Mouse (Mus musculus) kidney, postnatal 25 days (tissue): ENCODE data around the gene Nbeal2.

Source experiments
- DNase-seq, 2 experiments: peaks; one replicate each; pipeline ENCODE4 v3.0.0; 2021; ENCODE audit warnings: mixed read lengths in 2 of 2

The Nbeal2 gene

GRCm38 (mm10) chr9:110673107-110673752 is 19.3 kb upstream of the Nbeal2 start:
- DNase-seq = peak in 1 of 2 experiments; percentile 64

GRCm38 (mm10) chr9:110672462-110673106 is 18.6 kb upstream of the Nbeal2 start:
- peak; percentile 77 to 83 for DNase-seq

GRCm38 (mm10) chr9:110669785-110670184 is 15.8 kb upstream of the Nbeal2 start:
- no peak for DNase-seq

GRCm38 (mm10) chr9:110668601-110669293 is 14.8 kb upstream of the Nbeal2 start:
- DNase-seq = peak in 1 of 2 experiments; percentile 41

- peak in 1 of 2 experiments; percentile 68 for DNase-seq
Measured at GRCm38 (mm10) chr9:110667219-110667836, 13.4 kb upstream of the Nbeal2 start.

- peak in 1 of 2 experiments; percentile 49 for DNase-seq
Measured at GRCm38 (mm10) chr9:110666374-110666773, 12.4 kb upstream of the Nbeal2 start.

GRCm38 (mm10) chr9:110665912-110666311 is 12.0 kb upstream of the Nbeal2 start:
- DNase-seq = peak in 1 of 2 experiments; percentile 70

- no peak for DNase-seq
Measured at GRCm38 (mm10) chr9:110662844-110663243, 8.9 kb upstream of the Nbeal2 start.

GRCm38 (mm10) chr9:110660856-110661612 is 7.1 kb upstream of the Nbeal2 start:
- DNase-seq = peak in 1 of 2 experiments; percentile 33

- no peak for DNase-seq
Measured at GRCm38 (mm10) chr9:110660208-110660607, 6.2 kb upstream of the Nbeal2 start.

- DNase-seq = no peak
Measured at GRCm38 (mm10) chr9:110659521-110659920, 5.6 kb upstream of the Nbeal2 start.

GRCm38 (mm10) chr9:110657474-110658078 is 3.6 kb upstream of the Nbeal2 start:
- DNase-seq = peak; percentile 81 to 93

- DNase-seq = peak; percentile 96 to 98
Measured at GRCm38 (mm10) chr9:110656249-110657221, 2.6 kb upstream of the Nbeal2 start, which contains the start of gene Ccdc12. Ccdc12 (plus strand) TSS chr9:110656503.

- DNase-seq = no peak
Measured at GRCm38 (mm10) chr9:110655651-110656007, 1.7 kb upstream of the Nbeal2 start.

GRCm38 (mm10) chr9:110654726-110655650 is 1.0 kb upstream of the Nbeal2 start:
- no peak for DNase-seq

GRCm38 (mm10) chr9:110652963-110653654 is 852 bp downstream of the Nbeal2 start:
- DNase-seq = no peak

GRCm38 (mm10) chr9:110651931-110652722 is 1.8 kb downstream of the Nbeal2 start:
- peak; percentile 74 to 86 for DNase-seq

GRCm38 (mm10) chr9:110649775-110650174 is 4.2 kb downstream of the Nbeal2 start:
- DNase-seq = no peak
